Comparison of ENCODE assay signal across 8 mouse cellular contexts in the genomic region with DNA sequence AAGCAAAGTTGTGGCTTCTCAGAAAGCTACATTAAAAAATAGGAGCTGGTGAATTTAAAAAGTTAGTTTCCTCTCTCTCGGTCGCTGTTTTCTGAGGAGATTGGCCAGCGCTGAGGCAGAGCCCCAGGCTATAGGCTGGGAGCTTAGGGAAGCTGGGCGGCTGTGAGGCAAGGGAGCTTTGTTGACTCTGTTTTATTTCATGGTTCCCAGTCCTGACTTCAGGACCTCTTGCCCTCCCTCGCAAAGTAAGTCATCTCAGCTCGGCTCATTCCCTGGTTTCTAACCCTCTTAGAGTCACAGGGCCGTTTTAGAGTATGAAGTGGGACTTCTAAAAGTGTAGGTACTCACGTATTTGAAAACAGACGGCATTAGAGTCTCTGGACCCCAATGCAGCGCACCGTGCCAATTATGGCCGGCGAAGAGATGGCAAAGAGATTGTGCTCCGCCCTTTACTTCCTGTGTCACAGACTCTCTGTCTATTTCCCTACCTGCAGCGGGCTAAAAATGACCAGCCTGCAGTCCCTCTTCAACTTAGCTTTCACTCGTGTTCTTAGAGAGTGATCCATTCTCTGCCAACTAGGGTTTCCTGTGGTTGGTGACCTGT. TPM values are rescaled to one million over a fixed set of nuclear protein-coding genes. Genes with fewer than 3 reads are reported as not detected.
A peak's percentile ranks its signal among the peaks of the same experiment; 100 is the strongest.
DNase-seq lines count a peak whose midpoint lies in the region; ATAC-seq lines count a peak whose summit lies in the region.

No protein-coding gene starts in this region.

- peak overlapping the region; percentile 88 for H3K4me2 ChIP-seq in forebrain, embryonic 16.5 days (ENCODE audit: low read length)
- H3K4me2 ChIP-seq in liver, embryonic 16.5 days (ENCODE audit: low read depth, low read length): peak overlapping the region; percentile 71

- no peaks in the 10 kb centered on the region for H3K36me3 ChIP-seq in forebrain, embryonic 16.5 days (ENCODE audit: control insufficient read depth, insufficient read depth)
- H3K36me3 ChIP-seq in liver, embryonic 16.5 days (ENCODE audit: control insufficient read depth, insufficient read depth): no peaks in the 10 kb centered on the region

- H3K27ac ChIP-seq in forebrain, embryonic 16.5 days (ENCODE audit: low read length): no peak overlapping the region
- peak overlapping the region; percentile 15; the same call in 1 of the 2 replicates for H3K27ac ChIP-seq in liver, embryonic 16.5 days (ENCODE audit: low read length)

- peaks cover 29% of the 10 kb centered on the region for H3K4me1 ChIP-seq in forebrain, embryonic 16.5 days (replicated peaks; ENCODE audit: control insufficient read depth, insufficient read depth, low read length)
- peaks cover 7% of the 10 kb centered on the region for H3K4me1 ChIP-seq in liver, embryonic 16.5 days (ENCODE audit: control insufficient read depth, low read depth, low read length)

- peak overlapping the region; percentile 40 for H3K9ac ChIP-seq in forebrain, embryonic 16.5 days (replicated peaks; ENCODE audit: low read depth, low read length)
- H3K9ac ChIP-seq in liver, embryonic 16.5 days (ENCODE audit: low read depth, low read length): 0 out of 2 replicates have a peak overlapping the region, but pooled peaks have one; percentile 30

- peak; percentile 16; the same call in 1 of the 2 replicates for ATAC-seq in frontal cortex, adult (ENCODE audit: low TSS enrichment)
- ATAC-seq in forebrain, embryonic 16.5 days: peak; percentile 37
- no peak for ATAC-seq in liver, embryonic 16.5 days (ENCODE audit: low read depth)

- no peaks in the 10 kb centered on the region for H3K9me3 ChIP-seq in forebrain, embryonic 16.5 days (ENCODE audit: control insufficient read depth, low read length)
- no peaks in the 10 kb centered on the region for H3K9me3 ChIP-seq in liver, embryonic 16.5 days (replicated peaks; ENCODE audit: control insufficient read depth, low read length)

- peak overlapping the region; percentile 43 for H3K4me3 ChIP-seq in forebrain, embryonic 16.5 days (replicated peaks; ENCODE audit: low read length)
- peak overlapping the region; percentile 57 for H3K4me3 ChIP-seq in liver, embryonic 16.5 days (ENCODE audit: low read depth, low read length)

- H3K27me3 ChIP-seq in forebrain, embryonic 16.5 days (replicated peaks; ENCODE audit: control insufficient read depth, insufficient read depth, low read length): no peaks in the 10 kb centered on the region
- no peaks in the 10 kb centered on the region for H3K27me3 ChIP-seq in liver, embryonic 16.5 days (ENCODE audit: control insufficient read depth, insufficient read depth, low read depth, low read length)

- WGBS in forebrain, embryonic 16.5 days: 22% methylated on average over 16 of the region's 16 CpGs
- WGBS in liver, embryonic 16.5 days (ENCODE audit: insufficient replicate concordance): 13% methylated on average over 16 of the region's 16 CpGs

- no peak for DNase-seq in frontal cortex, postnatal 25 days (ENCODE audit: low spot score in 2 of 2)
- peak; percentile 44 to 45 for DNase-seq in B cell, adult 2 months
- no peak for DNase-seq in T-cell, adult 2 months (ENCODE audit: low spot score)
- no peak for DNase-seq in layer of hippocampus, adult 18-20 months (ENCODE audit: low spot score in 2 of 2)
- no peak for DNase-seq in layer of hippocampus, postnatal 25 days (ENCODE audit: extremely low spot score in 1 of 2, low spot score in 1 of 2)

RNA-seq across cellular contexts. Expression of gene Rassf4, which starts 0.6 kb away (rescaled TPM):
- polyA plus RNA-seq in forebrain, embryonic 16.5 days (2015; fragmentation: Nextera tagmentation; extraction: Ambion mirVana): 7.9 and 8.5 TPM in 2 replicates
- polyA plus RNA-seq in liver, embryonic 16.5 days (2015; fragmentation: Nextera tagmentation; extraction: Ambion mirVana): 6.7 and 7.9 TPM in 2 replicates
- total RNA-seq in layer of hippocampus, adult 18-20 months (2021): 1 to 10 TPM; 3.3 to 3.9 TPM
- 1 to 10 TPM; 2.2 to 2.8 TPM for total RNA-seq in layer of hippocampus, postnatal 25 days (2021)

RNA-seq across cellular contexts. Expression of gene Depp1, which starts 24.0 kb away (rescaled TPM):
- polyA plus RNA-seq in forebrain, embryonic 16.5 days (2015; fragmentation: Nextera tagmentation; extraction: Ambion mirVana): 7.0 and 9.9 TPM in 2 replicates
- 22.1 and 37.9 TPM in 2 replicates for polyA plus RNA-seq in liver, embryonic 16.5 days (2015; fragmentation: Nextera tagmentation; extraction: Ambion mirVana)
- total RNA-seq in layer of hippocampus, adult 18-20 months (2021): 1 to 10 TPM; 2.4 to 3.0 TPM
- total RNA-seq in layer of hippocampus, postnatal 25 days (2021): 1 to 10 TPM; 1.1 to 2.9 TPM

RNA-seq across cellular contexts. Expression of gene Tmem72, which starts 42.3 kb away (rescaled TPM):
- 0.81 and 1.4 TPM in 2 replicates for polyA plus RNA-seq in forebrain, embryonic 16.5 days (2015; fragmentation: Nextera tagmentation; extraction: Ambion mirVana)
- 0.05 and 0.15 TPM in 2 replicates for polyA plus RNA-seq in liver, embryonic 16.5 days (2015; fragmentation: Nextera tagmentation; extraction: Ambion mirVana)
- total RNA-seq in layer of hippocampus, adult 18-20 months (2021): under 1 TPM; 0.72 to 0.79 TPM
- under 1 TPM; 0.21 to 0.22 TPM for total RNA-seq in layer of hippocampus, postnatal 25 days (2021)

RNA-seq across cellular contexts. Expression of gene Zfp422, which starts 45.6 kb away (rescaled TPM):
- 202 and 234 TPM in 2 replicates for polyA plus RNA-seq in forebrain, embryonic 16.5 days (2015; fragmentation: Nextera tagmentation; extraction: Ambion mirVana)
- polyA plus RNA-seq in liver, embryonic 16.5 days (2015; fragmentation: Nextera tagmentation; extraction: Ambion mirVana): 21.9 and 23.2 TPM in 2 replicates
- total RNA-seq in layer of hippocampus, adult 18-20 months (2021): 10 to 100 TPM; 20.5 to 24.6 TPM
- 10 to 100 TPM; 21.9 to 24.4 TPM for total RNA-seq in layer of hippocampus, postnatal 25 days (2021)

Comparison
In these comparisons a context has a peak if more than half of its experiments do, and no peak if none do; other contexts are left out.
1. DNase-seq: peak in B cell, adult 2 months (2 of 2); none in frontal cortex, postnatal 25 days (0 of 2), T-cell, adult 2 months (single experiment), layer of hippocampus, adult 18-20 months (0 of 2) and layer of hippocampus, postnatal 25 days (0 of 2).